Mouse (Mus musculus) left cerebral cortex, postnatal 10 days (tissue): ENCODE results near the gene Cyb561d1. TPM values are rescaled to one million over a fixed set of nuclear protein-coding genes. Genes with fewer than 3 reads are reported as not detected.

Experiments
- DNase-seq, 2 experiments: peaks; one replicate each; pipeline ENCODE4 v3.0.0; 2021 to 2022; ENCODE audit warnings: low spot score in 2 of 2, mixed read lengths in 1 of 2; ENCODE audit errors: extremely low spot score in 1 of 2
- intact Hi-C: fragments of 180-260 bp; cut with DNase I; formaldehyde crosslinking; loops from one replicate; pipeline ENCODE4 v1.15.1; 2025
- total RNA-seq, 2 experiments: library from RNA; stranded (reverse); gene quantifications; 2 replicates each; pipeline ENCODE4 v1.2.3; 2021

Gene Cyb561d1
- total RNA-seq, 2 experiments from 2014 or later: 11.0 to 12.7 TPM

GRCm38 (mm10) chr3:108180514-108180913 is 20.5 kb downstream of the Cyb561d1 start:
- intact Hi-C loops: no loop called here
- DNase-seq: no peak

- intact Hi-C loops: no loop called here
- DNase-seq: no peak
Observed at GRCm38 (mm10) chr3:108178756-108179715, 22.0 kb downstream of the Cyb561d1 start.

GRCm38 (mm10) chr3:108174672-108175531 is 26.1 kb downstream of the Cyb561d1 start:
- intact Hi-C loops: no loop called here
- DNase-seq: peak; percentile 54 to 75

GRCm38 (mm10) chr3:108169199-108169598 is 31.8 kb downstream of the Cyb561d1 start:
- intact Hi-C loops: no loop called here
- no peak for DNase-seq

GRCm38 (mm10) chr3:108167499-108167898 is 33.5 kb downstream of the Cyb561d1 start:
- intact Hi-C loops: no loop called here
- no peak for DNase-seq

- intact Hi-C loops: no loop called here
- DNase-seq: peak in 1 of 2 experiments; percentile 78
Observed at GRCm38 (mm10) chr3:108166486-108167211, 34.4 kb downstream of the Cyb561d1 start.

- intact Hi-C loops: no loop called here
- peak in 1 of 2 experiments; percentile 53 for DNase-seq
Observed at GRCm38 (mm10) chr3:108165532-108166315, 35.3 kb downstream of the Cyb561d1 start.

- intact Hi-C loops: loop anchor here (5.0 kb wide), 2 partner anchors 37 to 107 kb away; partner anchors contain the start of gene Cyb561d1
- DNase-seq: peak; percentile 75 to 91
Observed at GRCm38 (mm10) chr3:108164807-108165206, 36.2 kb downstream of the Cyb561d1 start.

- DNase-seq: no peak
- intact Hi-C loops: loop anchor here (5.0 kb wide), 2 partner anchors 38 to 108 kb away; partner anchors contain the start of gene Cyb561d1
Observed at GRCm38 (mm10) chr3:108164091-108164490, 36.9 kb downstream of the Cyb561d1 start.

- intact Hi-C loops: no loop called here
- peak; percentile 61 to 71 for DNase-seq
Observed at GRCm38 (mm10) chr3:108158383-108159037, 42.5 kb downstream of the Cyb561d1 start.

- DNase-seq: peak; percentile 56 to 62
- intact Hi-C loops: no loop called here
Observed at GRCm38 (mm10) chr3:108154656-108155055, 46.4 kb downstream of the Cyb561d1 start, which contains the start of gene Gpr61. TSS of gene Gpr61 (minus strand) at chr3:108154882.

- no peak for DNase-seq
- intact Hi-C loops: no loop called here
Observed at GRCm38 (mm10) chr3:108152290-108152689, 48.7 kb downstream of the Cyb561d1 start.

- intact Hi-C loops: loop anchor here (5.0 to 10.0 kb wide), 3 partner anchors 75 to 280 kb away; partner anchors contain the start of gene Gstm7
- peak; percentile 88 to 91 for DNase-seq
Observed at GRCm38 (mm10) chr3:108147386-108148235, 53.4 kb downstream of the Cyb561d1 start.

- no peak for DNase-seq
- intact Hi-C loops: loop anchor here (5.0 to 10.0 kb wide), 3 partner anchors 74 to 279 kb away; partner anchors contain the start of gene Gstm7
Observed at GRCm38 (mm10) chr3:108146671-108147070, 54.3 kb downstream of the Cyb561d1 start.
